Mouse (Mus musculus): Measurements from ENCODE around the gene Upp2.

Gene Upp2

DNA sequence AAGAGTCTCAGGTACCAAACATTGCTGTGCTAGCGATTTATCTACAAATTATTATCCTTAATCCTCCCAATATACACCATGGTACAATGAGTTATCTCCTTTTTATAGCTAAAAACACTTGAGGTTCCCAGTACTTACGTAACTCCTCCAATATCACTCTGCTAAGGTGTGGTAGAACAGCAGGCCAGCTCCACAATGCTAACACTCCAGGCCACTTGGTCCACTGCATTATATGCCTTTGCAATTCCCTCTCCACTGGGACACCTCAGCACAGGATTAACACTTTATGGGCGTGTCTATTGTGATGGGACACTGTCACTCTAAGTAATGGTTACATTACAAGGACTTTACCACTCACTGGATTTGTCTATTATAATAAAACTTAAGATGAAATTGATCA is 30.3 kb upstream of the Upp2 start:
- Histone ChIP-seq H3K27me3 (ENCODE audit: control insufficient read depth, insufficient read depth, low read length, poor library complexity, severe bottlenecking) (no peaks in the 10 kb centered on the region), H3K36me3 (ENCODE audit: control insufficient read depth, insufficient read depth, low read length, poor library complexity, severe bottlenecking) (no peaks in the 10 kb centered on the region)
- no peak for DNase-seq (ENCODE audit: low read depth, low spot score)

GRCm38 (mm10) chr2:58538196-58538595 is 28.9 kb upstream of the Upp2 start:
- no peaks in the 10 kb centered on the region for H3K27me3 ChIP-seq (ENCODE audit: control insufficient read depth, insufficient read depth, low read length, poor library complexity, severe bottlenecking)
- DNase-seq (ENCODE audit: low read depth, low spot score) = no peak
- no peaks in the 10 kb centered on the region for H3K36me3 ChIP-seq (ENCODE audit: control insufficient read depth, insufficient read depth, low read length, poor library complexity, severe bottlenecking)

DNA sequence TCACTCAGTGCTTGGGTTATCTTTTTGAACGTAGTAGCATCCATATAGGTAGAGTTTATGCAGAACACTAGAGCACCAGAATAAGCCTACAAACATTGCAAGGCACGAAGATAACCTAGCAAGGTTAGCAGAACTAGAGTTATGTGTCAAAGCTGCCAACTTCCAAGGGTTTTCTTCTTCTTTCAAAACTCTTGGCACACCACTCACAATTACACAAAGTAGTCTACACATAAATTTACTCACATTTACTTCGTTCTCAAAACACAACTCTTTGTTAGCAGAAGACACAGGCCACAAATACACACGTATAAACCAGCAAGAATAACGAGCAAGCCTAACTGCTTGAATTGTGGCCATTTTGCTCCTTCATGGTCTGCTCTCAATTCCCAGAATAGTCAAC is 23.8 kb upstream of the Upp2 start:
- Histone ChIP-seq H3K36me3 (ENCODE audit: control insufficient read depth, insufficient read depth, low read length, poor library complexity, severe bottlenecking) (no peaks in the 10 kb centered on the region), H3K27me3 (ENCODE audit: control insufficient read depth, insufficient read depth, low read length, poor library complexity, severe bottlenecking) (no peaks in the 10 kb centered on the region)
- no peak for DNase-seq (ENCODE audit: low read depth, low spot score)

DNA sequence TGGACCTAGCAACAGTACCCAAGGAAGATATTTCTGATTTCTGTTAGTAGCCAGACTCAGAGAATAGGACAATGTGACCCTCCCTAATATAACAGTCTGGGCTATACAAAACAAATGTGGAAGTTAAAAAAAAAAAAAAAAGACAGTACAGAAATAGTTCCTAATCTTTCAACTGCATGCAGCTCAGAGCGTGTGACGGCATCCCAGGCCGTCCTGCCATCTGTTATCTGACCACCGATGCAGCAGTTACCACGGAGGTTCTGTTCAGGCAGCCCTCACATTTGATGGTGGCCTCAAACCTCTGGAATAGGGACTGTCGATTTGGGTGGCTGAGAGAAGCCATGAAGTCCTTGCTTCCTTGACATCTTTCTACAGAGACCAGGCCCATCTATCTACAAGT is 22.7 kb upstream of the Upp2 start:
- H3K27me3 ChIP-seq (ENCODE audit: control insufficient read depth, insufficient read depth, low read length, poor library complexity, severe bottlenecking) = no peaks in the 10 kb centered on the region
- no peak for DNase-seq (ENCODE audit: low read depth, low spot score)
- H3K36me3 ChIP-seq (ENCODE audit: control insufficient read depth, insufficient read depth, low read length, poor library complexity, severe bottlenecking) = no peaks in the 10 kb centered on the region

- H3K36me3 ChIP-seq (ENCODE audit: control insufficient read depth, insufficient read depth, low read length, poor library complexity, severe bottlenecking) = no peaks in the 10 kb centered on the region
- DNase-seq (ENCODE audit: low read depth, low spot score) = no peak
- no peaks in the 10 kb centered on the region for H3K27me3 ChIP-seq (ENCODE audit: control insufficient read depth, insufficient read depth, low read length, poor library complexity, severe bottlenecking)
Measured at GRCm38 (mm10) chr2:58546264-58546663, 20.8 kb upstream of the Upp2 start.

DNA sequence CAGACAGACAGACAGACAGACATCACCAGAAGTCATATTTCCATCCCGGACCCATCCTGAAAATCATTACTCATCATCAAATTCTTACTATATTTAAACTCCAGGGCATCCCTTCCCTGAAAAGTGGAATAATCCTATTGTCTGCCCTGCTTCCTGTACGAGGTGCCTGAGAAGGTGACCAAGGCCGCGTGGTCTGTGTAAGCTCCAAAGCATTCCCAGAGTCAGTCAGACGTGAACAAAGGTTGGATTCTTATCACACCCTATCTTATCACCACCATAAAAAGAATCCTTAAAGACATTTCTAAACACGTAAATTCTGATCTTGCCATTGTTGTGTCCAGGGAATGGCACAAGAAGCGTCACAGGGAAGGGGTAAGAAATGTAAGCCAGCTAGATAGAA is 18.2 kb upstream of the Upp2 start:
- DNase-seq (ENCODE audit: low read depth, low spot score) = no peak
- Histone ChIP-seq H3K36me3 (ENCODE audit: control insufficient read depth, insufficient read depth, low read length, poor library complexity, severe bottlenecking) (no peaks in the 10 kb centered on the region), H3K27me3 (ENCODE audit: control insufficient read depth, insufficient read depth, low read length, poor library complexity, severe bottlenecking) (no peaks in the 10 kb centered on the region)

GRCm38 (mm10) chr2:58549960-58550359 is 17.1 kb upstream of the Upp2 start:
- Histone ChIP-seq H3K27me3 (ENCODE audit: control insufficient read depth, insufficient read depth, low read length, poor library complexity, severe bottlenecking) (no peaks in the 10 kb centered on the region), H3K36me3 (ENCODE audit: control insufficient read depth, insufficient read depth, low read length, poor library complexity, severe bottlenecking) (no peaks in the 10 kb centered on the region)
- DNase-seq (ENCODE audit: low read depth, low spot score) = no peak

DNA sequence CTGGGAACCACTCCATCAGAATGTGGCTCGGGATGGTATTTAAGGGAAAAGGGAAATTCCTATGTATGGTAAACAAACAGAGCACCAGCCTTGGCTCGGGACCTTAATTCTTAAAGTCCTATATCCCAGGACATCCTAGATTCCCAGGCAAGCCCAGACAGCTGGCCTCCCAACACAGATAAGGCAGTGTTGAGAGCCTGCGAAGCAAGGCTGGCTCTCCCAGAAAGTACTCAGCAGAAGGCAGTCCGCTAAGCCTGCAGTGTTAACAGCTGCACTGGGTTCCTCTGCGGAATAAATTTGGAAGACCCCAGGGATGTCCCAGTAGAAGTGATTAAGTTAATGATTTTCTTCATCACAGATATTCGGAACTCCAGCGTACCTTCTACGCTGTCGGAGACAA is 16.6 kb upstream of the Upp2 start:
- no peak for DNase-seq (ENCODE audit: low read depth, low spot score)
- no peaks in the 10 kb centered on the region for H3K36me3 ChIP-seq (ENCODE audit: control insufficient read depth, insufficient read depth, low read length, poor library complexity, severe bottlenecking)

DNA sequence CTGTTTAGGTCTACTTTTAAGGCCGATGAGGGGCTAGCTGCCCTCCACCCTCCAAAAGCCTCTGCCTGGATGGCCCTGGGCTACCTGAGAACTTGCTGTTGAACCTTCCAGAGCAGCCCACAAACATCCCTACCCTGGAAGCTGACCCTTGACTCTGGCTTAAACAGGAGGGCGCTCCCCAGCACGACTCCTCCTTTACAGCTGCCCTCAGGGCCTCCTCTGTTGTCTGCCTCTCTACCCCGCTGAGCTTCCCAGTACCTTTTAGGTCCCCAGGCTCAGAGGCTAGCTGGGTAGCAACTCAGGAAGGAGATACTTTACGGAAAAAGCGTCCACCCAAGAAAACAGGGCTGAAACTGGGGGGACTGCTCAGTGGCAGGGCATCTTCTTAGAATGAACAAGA is 15.2 kb upstream of the Upp2 start:
- H3K27me3 ChIP-seq (ENCODE audit: control insufficient read depth, insufficient read depth, low read length, poor library complexity, severe bottlenecking) = no peaks in the 10 kb centered on the region
- DNase-seq (ENCODE audit: low read depth, low spot score) = no peak
- no peaks in the 10 kb centered on the region for H3K36me3 ChIP-seq (ENCODE audit: control insufficient read depth, insufficient read depth, low read length, poor library complexity, severe bottlenecking)

More for the DNA sequence above, 16.6 kb upstream of the Upp2 start:
- H3K27me3 ChIP-seq (ENCODE audit: control insufficient read depth, insufficient read depth, low read length, poor library complexity, severe bottlenecking) = no peaks in the 10 kb centered on the region

DNA sequence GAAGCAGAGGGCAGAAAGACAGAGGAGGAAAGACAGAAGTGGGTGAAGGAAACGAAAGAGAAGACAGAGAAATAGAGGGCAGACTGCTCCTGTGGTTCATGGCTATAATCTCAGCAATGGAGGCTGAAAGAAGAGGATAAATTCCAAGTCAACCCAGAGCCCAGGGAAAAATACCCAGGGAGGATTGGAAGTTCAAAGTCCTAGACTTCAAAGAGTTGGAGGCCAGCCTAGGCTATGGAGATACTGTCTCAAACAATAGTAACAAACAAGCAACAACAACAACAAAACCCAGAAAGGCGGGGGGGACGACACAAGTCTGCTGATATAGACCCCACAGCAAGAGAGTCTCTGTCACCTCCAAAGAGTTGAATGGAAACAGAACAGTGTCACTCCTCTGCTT is 14.8 kb upstream of the Upp2 start:
- Histone ChIP-seq H3K36me3 (ENCODE audit: control insufficient read depth, insufficient read depth, low read length, poor library complexity, severe bottlenecking) (no peaks in the 10 kb centered on the region), H3K27me3 (ENCODE audit: control insufficient read depth, insufficient read depth, low read length, poor library complexity, severe bottlenecking) (no peaks in the 10 kb centered on the region)
- DNase-seq (ENCODE audit: low read depth, low spot score) = no peak

- DNase-seq (ENCODE audit: low read depth, low spot score) = no peak
- H3K36me3 ChIP-seq (ENCODE audit: control insufficient read depth, insufficient read depth, low read length, poor library complexity, severe bottlenecking) = no peaks in the 10 kb centered on the region
- no peaks in the 10 kb centered on the region for H3K27me3 ChIP-seq (ENCODE audit: control insufficient read depth, insufficient read depth, low read length, poor library complexity, severe bottlenecking)
Measured at GRCm38 (mm10) chr2:58557045-58557845, 9.9 kb upstream of the Upp2 start.

- DNase-seq (ENCODE audit: low read depth, low spot score) = no peak
- no peaks in the 10 kb centered on the region for H3K36me3 ChIP-seq (ENCODE audit: control insufficient read depth, insufficient read depth, low read length, poor library complexity, severe bottlenecking)
- H3K27me3 ChIP-seq (ENCODE audit: control insufficient read depth, insufficient read depth, low read length, poor library complexity, severe bottlenecking) = peaks cover 2% of the 10 kb centered on the region; the same call in 1 of the 2 replicates
Measured at GRCm38 (mm10) chr2:58562137-58562536, 5.0 kb upstream of the Upp2 start.

- H3K36me3 ChIP-seq (ENCODE audit: control insufficient read depth, insufficient read depth, low read length, poor library complexity, severe bottlenecking) = no peaks in the 10 kb centered on the region
- DNase-seq (ENCODE audit: low read depth, low spot score) = no peak
- H3K27me3 ChIP-seq (ENCODE audit: control insufficient read depth, insufficient read depth, low read length, poor library complexity, severe bottlenecking) = peaks cover 7% of the 10 kb centered on the region
Measured at GRCm38 (mm10) chr2:58565267-58565666, 1.8 kb upstream of the Upp2 start.

- Histone ChIP-seq H3K36me3 (ENCODE audit: control insufficient read depth, insufficient read depth, low read length, poor library complexity, severe bottlenecking) (no peaks in the 10 kb centered on the region), H3K27me3 (ENCODE audit: control insufficient read depth, insufficient read depth, low read length, poor library complexity, severe bottlenecking) (peaks cover 7% of the 10 kb centered on the region)
- DNase-seq (ENCODE audit: low read depth, low spot score) = no peak
Measured at GRCm38 (mm10) chr2:58566049-58566409, 1.1 kb upstream of the Upp2 start.

- Histone ChIP-seq H3K36me3 (ENCODE audit: control insufficient read depth, insufficient read depth, low read length, poor library complexity, severe bottlenecking) (no peaks in the 10 kb centered on the region), H3K27me3 (ENCODE audit: control insufficient read depth, insufficient read depth, low read length, poor library complexity, severe bottlenecking) (peaks cover 7% of the 10 kb centered on the region)
- DNase-seq (ENCODE audit: low read depth, low spot score) = peak; percentile 27
Measured at GRCm38 (mm10) chr2:58566410-58567065, 560 bp upstream of the Upp2 start.
